Mouse (Mus musculus) cerebellum, postnatal 10 days (tissue): ENCODE data around the gene Btrc.
"Not testable (repeated sequence)": the region's sequence is repeated elsewhere in the genome, so short reads cannot be mapped to it uniquely, and the experiment has no call there.

ENCODE experiments used
- DNase-seq, 2 experiments: peaks; one replicate each; pipeline ENCODE4 v3.0.0; 2021; ENCODE audit warnings: mixed read lengths in 2 of 2

Gene Btrc

GRCm38 (mm10) chr19:45363384-45363926 lies at the start of gene Btrc:
TSS of gene Btrc (plus strand) at chr19:45363734.
- peak; percentile 100 for DNase-seq

GRCm38 (mm10) chr19:45317473-45317882 lies 46.1 kb upstream of the Btrc start:
- no peak for DNase-seq

- DNase-seq = no peak
Measured at GRCm38 (mm10) chr19:45321062-45321461, 42.5 kb upstream of the Btrc start.

- DNase-seq = no peak
Measured at GRCm38 (mm10) chr19:45329039-45329438, 34.5 kb upstream of the Btrc start.

- DNase-seq = peak in 1 of 2 experiments; percentile 25
Measured at GRCm38 (mm10) chr19:45329748-45330298, 33.7 kb upstream of the Btrc start.

- no peak for DNase-seq
Measured at GRCm38 (mm10) chr19:45336718-45337117, 26.8 kb upstream of the Btrc start.

GRCm38 (mm10) chr19:45338182-45338581 lies 25.4 kb upstream of the Btrc start:
- no peak for DNase-seq

GRCm38 (mm10) chr19:45343941-45344340 lies 19.6 kb upstream of the Btrc start:
- no peak for DNase-seq

GRCm38 (mm10) chr19:45348188-45348587 lies 15.3 kb upstream of the Btrc start:
- DNase-seq = no peak

GRCm38 (mm10) chr19:45350456-45350855 lies 13.1 kb upstream of the Btrc start:
- no peak for DNase-seq

- DNase-seq = not testable (repeated sequence)
Measured at GRCm38 (mm10) chr19:45352706-45353105, 10.8 kb upstream of the Btrc start.

- no peak for DNase-seq
Measured at GRCm38 (mm10) chr19:45355678-45356077, 7.9 kb upstream of the Btrc start.

- not testable (repeated sequence) for DNase-seq
Measured at GRCm38 (mm10) chr19:45356868-45357267, 6.7 kb upstream of the Btrc start.

- DNase-seq = no peak
Measured at GRCm38 (mm10) chr19:45360486-45360885, 3.0 kb upstream of the Btrc start.

GRCm38 (mm10) chr19:45363933-45364391 lies 428 bp downstream of the Btrc start:
- peak in 1 of 2 experiments; percentile 86 for DNase-seq

GRCm38 (mm10) chr19:45366651-45367050 lies 3.1 kb downstream of the Btrc start:
- no peak for DNase-seq

GRCm38 (mm10) chr19:45384815-45385214 lies 21.3 kb downstream of the Btrc start:
- not testable (repeated sequence) for DNase-seq

- DNase-seq = no peak
Measured at GRCm38 (mm10) chr19:45388551-45388950, 25.0 kb downstream of the Btrc start.

- DNase-seq = no peak
Measured at GRCm38 (mm10) chr19:45394078-45394477, 30.5 kb downstream of the Btrc start.

GRCm38 (mm10) chr19:45411000-45411399 lies 47.5 kb downstream of the Btrc start:
- DNase-seq = peak in 1 of 2 experiments; percentile 14

- DNase-seq = peak; percentile 39 to 55
Measured at GRCm38 (mm10) chr19:45412694-45413093, 49.2 kb downstream of the Btrc start.

- peak in 1 of 2 experiments; percentile 28 for DNase-seq
Measured at GRCm38 (mm10) chr19:45413966-45414365, 50.4 kb downstream of the Btrc start.

GRCm38 (mm10) chr19:45417601-45418000 lies 54.1 kb downstream of the Btrc start:
- no peak for DNase-seq

GRCm38 (mm10) chr19:45422276-45422675 lies 58.7 kb downstream of the Btrc start:
- no peak for DNase-seq

- no peak for DNase-seq
Measured at GRCm38 (mm10) chr19:45428146-45428545, 64.6 kb downstream of the Btrc start.
